Mouse (Mus musculus) neutrophil, adult 65 days (primary cell): ENCODE measurements around the gene Acap3. TPM values are rescaled to one million over a fixed set of nuclear protein-coding genes. Genes with fewer than 3 reads are reported as not detected.

Experiments used
- total RNA-seq: library from RNA; stranded (reverse); gene quantifications from 2 replicates; pipeline ENCODE4 v1.2.4, GENCODE M21; 2023

Gene Acap3
- total RNA-seq, result 55.0 and 80.6 TPM in 2 replicates

GRCm38 (mm10) chr4:155891551-155892001 is at the start of gene Acap3, which contains the start of gene Pusl1:
Acap3 (plus strand) TSS chr4:155891822.
Pusl1 (minus strand) TSS chr4:155891781.

GRCm38 (mm10) chr4:155846871-155847578 is 44.6 kb upstream of the Acap3 start, which contains the start of gene Dvl1:
Dvl1 (plus strand) TSS chr4:155847402.

GRCm38 (mm10) chr4:155863001-155863400 is 28.6 kb upstream of the Acap3 start, which contains the start of gene Tas1r3:
Tas1r3 (minus strand) TSS chr4:155863362.

GRCm38 (mm10) chr4:155869317-155870033 is 22.1 kb upstream of the Acap3 start, which contains the start of the genes Cptp and Ints11:
Cptp (minus strand) TSS chr4:155869440.
Ints11 (plus strand) TSS chr4:155869546.

GRCm38 (mm10) chr4:155943534-155944249 is 52.1 kb downstream of the Acap3 start, which contains the start of gene Ube2j2:
Ube2j2 (plus strand) TSS chr4:155943831.

Other genes starting within 250 kb of the Acap3 start
- not detected in 2 replicates for gene Gm10563, start 246.4 kb upstream of the Acap3 start, total RNA-seq
- 0.34 and 1.3 TPM in 2 replicates for gene Mmp23, start 238.4 kb upstream of the Acap3 start, total RNA-seq
- 30.7 and 38.4 TPM in 2 replicates for gene Mib2, start 222.6 kb upstream of the Acap3 start, total RNA-seq
- 0.22 and 0.54 TPM in 2 replicates for gene Fndc10, start 197.5 kb upstream of the Acap3 start, total RNA-seq
- gene Ssu72, start 187.0 kb upstream of the Acap3 start, total RNA-seq, result 82.1 and 98.7 TPM in 2 replicates
- 0.23 and 0.41 TPM in 2 replicates for gene Tmem240, start 157.0 kb upstream of the Acap3 start, total RNA-seq
- gene Atad3a, start 130.7 kb upstream of the Acap3 start, total RNA-seq, result 7.3 and 11.4 TPM in 2 replicates
- not detected in 2 replicates for gene Vwa1, start 117.1 kb upstream of the Acap3 start, total RNA-seq
- gene Tmem88b, start 105.9 kb upstream of the Acap3 start, total RNA-seq, result not detected in 2 replicates
- not detected in 2 replicates for gene Ankrd65, start 101.4 kb upstream of the Acap3 start, total RNA-seq
- gene Mrpl20, start 88.9 kb upstream of the Acap3 start, total RNA-seq, result 45.0 and 61.8 TPM in 2 replicates
- gene Ccnl2, start 79.3 kb upstream of the Acap3 start, total RNA-seq, result 162 and 225 TPM in 2 replicates
- gene Aurkaip1, start 60.5 kb upstream of the Acap3 start, total RNA-seq, result 98.0 and 129 TPM in 2 replicates
- gene Mxra8, start 52.1 kb upstream of the Acap3 start, total RNA-seq, result 0.23 and 1.3 TPM in 2 replicates
- 49.9 and 68.5 TPM in 2 replicates for gene Dvl1, start 44.4 kb upstream of the Acap3 start, total RNA-seq
- 2.3 and 2.6 TPM in 2 replicates for gene Tas1r3, start 28.5 kb upstream of the Acap3 start, total RNA-seq
- 20.5 and 22.6 TPM in 2 replicates for gene Cptp, start 22.4 kb upstream of the Acap3 start, total RNA-seq
- gene Ints11, start 22.3 kb upstream of the Acap3 start, total RNA-seq, result 31.9 and 42.4 TPM in 2 replicates
- 10.6 and 10.8 TPM in 2 replicates for gene Pusl1, start within 50 bp of the Acap3 start, total RNA-seq
- gene Ube2j2, start 52.0 kb downstream of the Acap3 start, total RNA-seq, result 100 and 130 TPM in 2 replicates
- gene C1qtnf12, start 70.5 kb downstream of the Acap3 start, total RNA-seq, result 18.1 and 25.1 TPM in 2 replicates
- gene B3galt6, start 100.8 kb downstream of the Acap3 start, total RNA-seq, result 1.6 and 1.9 TPM in 2 replicates
- 101 and 115 TPM in 2 replicates for gene Sdf4, start 101.0 kb downstream of the Acap3 start, total RNA-seq
- 1.5 and 2.1 TPM in 2 replicates for gene Tnfrsf4, start 122.0 kb downstream of the Acap3 start, total RNA-seq
- gene Tnfrsf18, start 134.3 kb downstream of the Acap3 start, total RNA-seq, result 3.5 and 6.8 TPM in 2 replicates
- not detected in 2 replicates for gene Ttll10, start 167.6 kb downstream of the Acap3 start, total RNA-seq
- 12.2 and 12.7 TPM in 2 replicates for gene 9430015G10Rik, start 218.2 kb downstream of the Acap3 start, total RNA-seq
- 0.18 and 0.35 TPM in 2 replicates for gene Rnf223, start 238.7 kb downstream of the Acap3 start, total RNA-seq